Mouse (Mus musculus): ENCODE data around the gene Zfp853.

DNA sequence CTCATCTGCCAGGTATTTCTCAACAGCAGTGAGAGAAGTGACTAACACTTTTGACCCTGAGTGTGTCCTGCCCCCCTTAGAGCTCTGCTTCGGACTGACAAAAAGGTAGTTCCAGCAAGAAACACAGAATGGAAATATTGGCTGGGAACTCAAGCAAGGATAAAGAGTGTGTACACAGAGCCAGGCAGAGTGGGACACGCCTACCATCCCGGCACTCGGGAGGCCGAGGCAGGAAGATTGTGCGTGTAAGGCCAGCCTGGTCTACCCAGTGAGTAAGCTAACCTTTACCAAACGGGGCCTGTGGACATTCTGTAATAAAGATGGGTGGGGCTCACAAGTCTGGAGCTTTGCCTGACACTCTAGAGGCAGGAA is 41.7 kb upstream of the Zfp853 start:
- TF ChIP-seq EP300 (IDR thresholded peaks at IDR 0.05; ENCODE audit: low read depth) = no peak
- TF ChIP-seq CTCF (IDR thresholded peaks at IDR 0.05; ENCODE audit: low read depth) = no peak

All from liver, postnatal 0 days (tissue).